Mouse (Mus musculus) cerebellum, adult 2 months (tissue): ENCODE measurements around the gene Tet3.

Experiments used
- CTCF ChIP-seq: fragments of 200-500 bp; IDR thresholded peaks from 2 replicates; pipeline ENCODE4 v1.5.1; 2011; ENCODE audit warnings: low read depth, mild to moderate bottlenecking, control low read depth, low read length, moderate library complexity, borderline replicate concordance; ENCODE audit not compliant: insufficient read depth
- POLR2A ChIP-seq: fragments of 200-500 bp; IDR thresholded peaks from 2 replicates; pipeline ENCODE4 v1.6.1; 2011; ENCODE audit warnings: low read length, control low read depth, borderline replicate concordance; ENCODE audit not compliant: insufficient read depth

DNA sequence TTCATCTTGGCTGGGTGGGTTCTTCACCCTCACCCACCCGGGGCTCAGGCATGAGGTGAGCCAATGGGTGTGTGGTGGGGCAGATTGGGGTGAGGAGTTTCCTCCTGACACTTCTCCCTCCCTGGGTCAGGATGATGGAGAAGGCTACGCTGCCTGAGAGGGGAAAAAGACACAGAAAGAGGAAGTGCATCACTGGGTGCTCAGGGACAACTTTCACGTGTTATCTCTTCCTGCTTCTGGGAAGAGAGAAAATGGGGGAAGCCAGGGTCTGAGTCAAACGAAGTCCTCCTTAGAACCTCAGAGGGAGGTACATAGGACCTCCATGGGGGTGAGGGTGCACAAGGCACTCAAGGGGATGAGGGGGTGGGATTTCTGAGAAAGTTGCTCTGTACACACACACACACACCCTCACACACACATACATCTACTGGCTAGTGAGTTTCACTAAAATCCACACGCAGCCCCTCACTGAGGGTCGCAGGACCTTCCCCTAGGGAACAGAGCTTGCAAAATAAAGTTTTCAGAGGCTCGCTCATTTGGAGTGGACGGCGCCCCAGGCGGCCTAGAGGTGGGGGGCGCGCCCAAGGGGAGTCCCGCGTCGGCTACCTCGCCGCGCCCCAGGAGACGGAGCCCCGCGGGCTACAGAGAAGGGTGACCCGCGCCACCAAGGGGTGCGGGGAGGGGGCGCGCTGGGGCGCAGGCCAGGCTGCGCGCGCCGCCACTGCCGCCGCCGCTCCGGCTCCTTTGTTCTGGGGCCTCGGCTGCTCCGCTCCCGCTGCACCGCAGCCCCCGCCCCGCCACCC lies 3.4 kb downstream of the Tet3 start:
- TF ChIP-seq CTCF (no peak), POLR2A (no peak)
